Mouse (Mus musculus): ENCODE measurements around the gene Hoxb2. TPM values are rescaled to one million over a fixed set of nuclear protein-coding genes. Genes with fewer than 3 reads are reported as not detected.

Gene Hoxb2
- polyA plus RNA-seq, 1 experiment from 2014 or later = 13.4 TPM

DNA sequence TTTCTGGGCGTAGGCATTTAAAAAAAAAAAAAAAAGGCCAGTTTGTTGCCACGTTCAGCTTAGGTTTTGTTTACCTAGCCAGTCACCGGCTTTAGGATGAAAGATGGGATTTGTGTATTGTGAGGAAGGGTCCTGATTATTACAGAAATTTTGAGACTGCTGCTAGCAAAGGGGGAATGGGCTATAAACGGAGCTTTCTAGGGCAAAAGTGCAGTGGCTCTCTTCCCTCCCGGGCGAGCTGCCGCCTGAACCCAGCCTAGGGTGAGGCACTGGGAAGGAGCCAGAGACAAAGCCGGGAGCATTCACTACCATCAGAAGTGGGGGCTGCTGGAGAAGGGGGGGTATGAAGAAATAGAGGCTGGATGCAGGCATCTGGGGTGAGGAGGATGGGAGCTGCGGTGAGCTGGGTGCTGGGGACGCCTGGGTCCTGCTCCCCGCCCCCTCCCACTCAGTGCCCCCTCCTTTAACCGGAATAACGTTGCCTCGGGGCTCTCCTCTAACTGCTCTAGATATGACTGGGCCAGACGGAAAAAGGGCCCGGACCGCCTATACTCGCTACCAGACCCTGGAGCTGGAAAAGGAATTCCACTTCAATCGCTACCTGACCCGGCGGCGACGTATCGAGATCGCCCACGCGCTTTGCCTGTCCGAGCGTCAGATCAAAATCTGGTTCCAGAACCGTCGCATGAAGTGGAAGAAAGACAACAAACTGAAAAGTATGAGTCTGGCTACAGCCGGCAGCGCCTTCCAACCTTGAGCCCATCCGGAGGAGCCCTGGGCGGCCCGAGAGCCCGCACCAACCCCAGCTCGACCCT lies 45.7 kb upstream of the Hoxb2 start:
- peak overlapping the region; percentile 52 for H3K4me3 ChIP-seq (ENCODE audit: low read depth, low read length)
- WGBS = 8% methylated on average over 38 of the region's 38 CpGs
- peak overlapping the region; percentile 80 for H3K9ac ChIP-seq (ENCODE audit: low read length)
- no peaks in the 10 kb centered on the region for H3K27me3 ChIP-seq (ENCODE audit: control insufficient read depth, insufficient read depth, low read length)
- H3K4me1 ChIP-seq (replicated peaks; ENCODE audit: control insufficient read depth, insufficient read depth) = no peaks in the 10 kb centered on the region
- peak overlapping the region; percentile 92 for H3K27ac ChIP-seq (replicated peaks)
- no peaks in the 10 kb centered on the region for H3K9me3 ChIP-seq (ENCODE audit: control insufficient read depth, low read length)
- peak overlapping the region; percentile 72 for H3K4me2 ChIP-seq (replicated peaks; ENCODE audit: low read depth)
- no peak for DNase-seq (ENCODE audit: low spot score)
- no peak for TF ChIP-seq EP300 (optimal IDR thresholded peaks at IDR 0.05)
- TF ChIP-seq CTCF (IDR thresholded peaks at IDR 0.05; ENCODE audit: low read depth) = no peak
- no peak for ATAC-seq (ENCODE audit: low FRiP score, low TSS enrichment)
- H3K36me3 ChIP-seq (ENCODE audit: control insufficient read depth, insufficient read depth, low read length) = no peaks in the 10 kb centered on the region

DNA sequence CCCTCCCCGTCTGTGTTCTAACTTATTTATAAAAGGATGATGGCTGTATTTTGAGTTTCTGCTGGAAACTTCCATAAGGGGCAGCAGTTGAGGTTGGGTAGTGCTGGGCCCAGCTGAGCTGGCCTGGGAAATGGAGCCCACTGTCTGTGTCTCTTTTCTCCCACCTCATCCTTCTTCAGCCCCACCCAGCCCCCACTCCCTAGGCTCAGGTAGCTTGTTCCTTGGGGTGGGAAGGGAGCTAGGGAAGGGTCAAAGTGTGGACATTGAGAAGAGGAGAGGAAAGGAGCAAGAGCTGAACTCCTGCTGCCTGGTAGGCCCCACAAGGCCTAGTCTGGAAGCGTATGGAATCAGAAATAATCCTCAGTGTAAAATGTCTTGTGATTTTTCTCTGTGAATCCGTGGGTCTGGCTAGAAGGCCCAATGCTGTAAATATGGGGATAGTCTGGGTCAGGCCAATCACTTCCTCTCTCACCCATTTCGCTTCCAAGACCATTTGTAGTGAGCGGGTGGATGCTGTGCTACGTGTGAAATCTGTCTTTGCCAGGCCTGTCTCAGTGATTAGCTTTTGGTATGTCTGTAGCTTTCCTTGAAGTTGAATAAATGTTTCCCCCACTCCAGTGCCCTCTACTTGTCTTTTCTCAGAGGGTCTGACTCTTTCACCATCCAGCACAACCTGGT lies 44.7 kb upstream of the Hoxb2 start:
- peak overlapping the region; percentile 72 for H3K4me2 ChIP-seq (replicated peaks; ENCODE audit: low read depth)
- no peaks in the 10 kb centered on the region for H3K4me1 ChIP-seq (replicated peaks; ENCODE audit: control insufficient read depth, insufficient read depth)
- no peak for ATAC-seq (ENCODE audit: low FRiP score, low TSS enrichment)
- WGBS = 51% methylated on average over 6 of the region's 6 CpGs
- no peaks in the 10 kb centered on the region for H3K9me3 ChIP-seq (ENCODE audit: control insufficient read depth, low read length)
- peak overlapping the region; percentile 52 for H3K4me3 ChIP-seq (ENCODE audit: low read depth, low read length)
- no peaks in the 10 kb centered on the region for H3K36me3 ChIP-seq (ENCODE audit: control insufficient read depth, insufficient read depth, low read length)
- TF ChIP-seq EP300 (optimal IDR thresholded peaks at IDR 0.05) = no peak
- no peak for TF ChIP-seq CTCF (IDR thresholded peaks at IDR 0.05; ENCODE audit: low read depth)
- DNase-seq (ENCODE audit: low spot score) = no peak
- no peaks in the 10 kb centered on the region for H3K27me3 ChIP-seq (ENCODE audit: control insufficient read depth, insufficient read depth, low read length)
- H3K27ac ChIP-seq (replicated peaks) = peak overlapping the region; percentile 86
- H3K9ac ChIP-seq (ENCODE audit: low read length) = peak overlapping the region; percentile 80

DNA sequence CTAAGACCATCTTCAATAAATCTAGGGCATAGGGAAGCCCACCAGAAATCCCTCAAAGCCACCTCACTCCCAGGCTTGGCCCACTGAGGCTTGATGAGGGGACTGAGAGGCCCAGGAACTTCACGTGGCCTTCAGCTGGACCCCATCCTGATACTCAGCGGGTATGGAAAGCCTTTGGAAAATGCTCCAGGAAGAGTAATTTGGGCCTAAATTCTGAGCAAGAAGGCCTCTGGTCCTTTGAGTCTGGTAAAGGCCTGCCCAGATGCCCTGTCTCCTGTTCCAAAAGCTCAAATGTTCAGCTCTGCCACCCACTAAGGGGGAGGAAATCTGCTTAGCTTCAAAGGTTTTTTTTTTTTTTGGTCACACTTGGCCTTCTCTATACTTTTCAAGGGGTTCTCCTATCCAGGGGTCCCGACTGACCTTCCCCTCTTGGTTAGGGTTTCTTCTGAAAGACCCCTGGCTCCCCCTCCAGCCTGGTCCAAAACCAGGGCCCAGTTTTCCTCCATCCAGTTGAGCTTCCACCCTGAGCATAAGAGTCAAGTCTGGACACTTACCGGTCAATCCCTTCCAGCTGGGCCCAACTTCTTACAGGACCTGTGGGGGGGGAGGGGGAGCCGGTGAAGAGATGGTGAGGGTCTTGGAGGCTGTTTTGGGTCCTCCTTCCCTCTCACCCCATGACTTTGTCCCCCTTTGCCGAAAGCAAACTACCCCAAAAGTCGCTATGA lies 44.0 kb upstream of the Hoxb2 start:
- WGBS = 35% methylated on average over 7 of the region's 7 CpGs
- H3K4me3 ChIP-seq (ENCODE audit: low read depth, low read length) = peak overlapping the region; percentile 52
- H3K4me1 ChIP-seq (replicated peaks; ENCODE audit: control insufficient read depth, insufficient read depth) = no peaks in the 10 kb centered on the region
- peak overlapping the region; percentile 86 for H3K27ac ChIP-seq (replicated peaks)
- H3K36me3 ChIP-seq (ENCODE audit: control insufficient read depth, insufficient read depth, low read length) = no peaks in the 10 kb centered on the region
- ATAC-seq (ENCODE audit: low FRiP score, low TSS enrichment) (no peak), DNase-seq (ENCODE audit: low spot score) (no peak)
- no peak for TF ChIP-seq EP300 (optimal IDR thresholded peaks at IDR 0.05)
- no peak for TF ChIP-seq CTCF (IDR thresholded peaks at IDR 0.05; ENCODE audit: low read depth)
- H3K9ac ChIP-seq (ENCODE audit: low read length) = peak overlapping the region; percentile 64
- H3K27me3 ChIP-seq (ENCODE audit: control insufficient read depth, insufficient read depth, low read length) = no peaks in the 10 kb centered on the region
- H3K4me2 ChIP-seq (replicated peaks; ENCODE audit: low read depth) = peak overlapping the region; percentile 72
- H3K9me3 ChIP-seq (ENCODE audit: control insufficient read depth, low read length) = no peaks in the 10 kb centered on the region

DNA sequence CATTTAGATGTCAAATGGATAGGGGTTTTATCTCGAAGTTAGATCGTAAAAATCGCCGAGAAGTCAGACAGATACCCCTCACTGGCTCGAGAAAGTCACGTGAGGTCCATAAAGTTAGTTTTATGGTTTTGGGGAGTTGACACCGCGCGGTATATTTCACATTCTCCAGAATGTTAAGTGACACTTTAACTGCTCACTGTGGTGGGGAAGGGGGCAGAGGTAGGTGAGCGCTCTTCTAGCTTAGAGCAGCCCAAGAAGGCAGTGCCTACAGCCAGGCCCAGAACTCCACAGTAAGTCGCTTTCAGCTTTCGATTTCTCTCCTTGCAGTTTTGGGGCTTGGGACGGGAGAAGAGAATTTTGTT lies 43.4 kb upstream of the Hoxb2 start:
- Histone ChIP-seq H3K9ac (ENCODE audit: low read length) (peak overlapping the region; percentile 64), H3K27me3 (ENCODE audit: control insufficient read depth, insufficient read depth, low read length) (0 out of 2 replicates have a peak, but pooled peaks cover under 1% of the 10 kb centered on the region), H3K36me3 (ENCODE audit: control insufficient read depth, insufficient read depth, low read length) (no peaks in the 10 kb centered on the region), H3K27ac (replicated peaks) (peak overlapping the region; percentile 86), H3K4me3 (ENCODE audit: low read depth, low read length) (peak overlapping the region; percentile 31), H3K4me1 (replicated peaks; ENCODE audit: control insufficient read depth, insufficient read depth) (no peaks in the 10 kb centered on the region), H3K9me3 (ENCODE audit: control insufficient read depth, low read length) (no peaks in the 10 kb centered on the region), H3K4me2 (replicated peaks; ENCODE audit: low read depth) (peak overlapping the region; percentile 72)
- ATAC-seq (ENCODE audit: low FRiP score, low TSS enrichment) (no peak), DNase-seq (ENCODE audit: low spot score) (no peak)
- WGBS = 30% methylated on average over 13 of the region's 13 CpGs
- TF ChIP-seq EP300 (optimal IDR thresholded peaks at IDR 0.05) (no peak), CTCF (IDR thresholded peaks at IDR 0.05; ENCODE audit: low read depth) (no peak)

DNA sequence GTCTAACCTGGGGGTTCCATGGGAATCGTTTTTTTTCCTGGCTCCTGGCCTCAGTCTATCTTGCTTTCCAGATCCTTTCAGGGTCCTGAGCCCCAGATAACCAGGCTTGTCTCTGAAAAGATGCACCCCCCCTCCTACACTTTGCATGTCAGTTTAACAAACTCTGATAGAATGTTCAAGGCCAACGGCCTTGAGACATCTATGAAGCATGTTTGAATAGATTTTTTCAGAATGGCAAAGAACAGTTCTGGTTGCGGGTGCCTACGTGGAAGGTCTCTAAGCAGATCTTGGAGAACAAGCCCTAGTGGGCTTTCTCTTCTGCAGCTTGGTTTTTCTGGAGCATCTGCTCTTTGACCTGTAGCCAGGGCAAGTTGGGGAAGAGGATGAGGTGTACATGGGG lies 41.6 kb upstream of the Hoxb2 start:
- no peaks in the 10 kb centered on the region for H3K9me3 ChIP-seq (ENCODE audit: control insufficient read depth, low read length)
- no peaks in the 10 kb centered on the region for H3K36me3 ChIP-seq (ENCODE audit: control insufficient read depth, insufficient read depth, low read length)
- peak overlapping the region; percentile 86 for H3K27ac ChIP-seq (replicated peaks)
- H3K4me1 ChIP-seq (replicated peaks; ENCODE audit: control insufficient read depth, insufficient read depth) = no peaks in the 10 kb centered on the region
- ATAC-seq (ENCODE audit: low FRiP score, low TSS enrichment) (no peak), DNase-seq (ENCODE audit: low spot score) (no peak)
- H3K9ac ChIP-seq (ENCODE audit: low read length) = peak overlapping the region; percentile 64; the same call in 1 of the 2 replicates
- H3K4me2 ChIP-seq (replicated peaks; ENCODE audit: low read depth) = peak overlapping the region; percentile 72
- H3K27me3 ChIP-seq (ENCODE audit: control insufficient read depth, insufficient read depth, low read length) = 0 out of 2 replicates have a peak, but pooled peaks cover 2% of the 10 kb centered on the region
- WGBS = 22% methylated on average over 4 of the region's 4 CpGs
- H3K4me3 ChIP-seq (ENCODE audit: low read depth, low read length) = peak overlapping the region; percentile 31; the same call in 1 of the 2 replicates
- TF ChIP-seq EP300 (optimal IDR thresholded peaks at IDR 0.05) = no peak
- TF ChIP-seq CTCF (IDR thresholded peaks at IDR 0.05; ENCODE audit: low read depth) = no peak

Measured in stomach, postnatal 0 days (tissue).